Mouse (Mus musculus) embryonic facial prominence, embryonic 15.5 days (tissue): ENCODE data around the gene Sorcs1. TPM values are rescaled to one million over a fixed set of nuclear protein-coding genes. Genes with fewer than 3 reads are reported as not detected.

Experiments used
- ATAC-seq: fragments of 200-750 bp; cut with Nextera tagmentation; 2 replicates; pipeline ENCODE4 v1.8.0; 2017; ENCODE audit warnings: low read depth, moderate TSS enrichment; ENCODE audit not compliant: insufficient number of reproducible peaks, low FRiP score, low TSS enrichment
- H3K27ac ChIP-seq: fragments of 300-500 bp; sonication (generic); replicated peaks from 2 replicates; pipeline ENCODE4 v1.5.1; 2015; ENCODE audit warnings: mild to moderate bottlenecking, inconsistent platforms
- H3K27me3 ChIP-seq: fragments of 300-500 bp; sonication (generic); 2 replicates; pipeline ENCODE4 v1.6.1; 2015; ENCODE audit warnings: inconsistent platforms
- H3K36me3 ChIP-seq: fragments of 300-500 bp; sonication (generic); 2 replicates; pipeline ENCODE4 v1.6.1; 2015; ENCODE audit warnings: mild to moderate bottlenecking, inconsistent platforms
- H3K4me1 ChIP-seq: fragments of 300-500 bp; sonication (generic); 2 replicates; pipeline ENCODE4 v1.6.1; 2015; ENCODE audit warnings: inconsistent platforms
- H3K4me2 ChIP-seq: fragments of 300-500 bp; sonication (generic); replicated peaks from 2 replicates; pipeline ENCODE4 v1.6.1; 2015; ENCODE audit warnings: mild to moderate bottlenecking, inconsistent platforms
- H3K4me3 ChIP-seq: fragments of 300-500 bp; sonication (generic); replicated peaks from 2 replicates; pipeline ENCODE4 v1.5.1; 2015; ENCODE audit warnings: mild to moderate bottlenecking, inconsistent platforms
- H3K9ac ChIP-seq: fragments of 300-500 bp; sonication (generic); 2 replicates; pipeline ENCODE4 v1.6.1; 2015; ENCODE audit warnings: inconsistent platforms
- H3K9me3 ChIP-seq: fragments of 300-500 bp; sonication (generic); replicated peaks from 2 replicates; pipeline ENCODE4 v1.6.1; 2016; ENCODE audit warnings: inconsistent platforms
- WGBS: fragments of 180-500 bp; shearing (Covaris S2); methylation state at CpG from one replicate; pipeline ENCODE4 v1.1.7; 2015; 5-methylcytosine and 5-hydroxymethylcytosine counted together
- polyA plus RNA-seq: library from polyadenylated mRNA; unstranded; fragments of >200 nt; fragmentation: Nextera tagmentation; extraction: Ambion mirVana; gene quantifications from 2 replicates; pipeline ENCODE4 v1.2.1, GENCODE M21; 2015

Gene Sorcs1
- polyA plus RNA-seq, 1 experiment from 2014 or later = 2.7 TPM

DNA sequence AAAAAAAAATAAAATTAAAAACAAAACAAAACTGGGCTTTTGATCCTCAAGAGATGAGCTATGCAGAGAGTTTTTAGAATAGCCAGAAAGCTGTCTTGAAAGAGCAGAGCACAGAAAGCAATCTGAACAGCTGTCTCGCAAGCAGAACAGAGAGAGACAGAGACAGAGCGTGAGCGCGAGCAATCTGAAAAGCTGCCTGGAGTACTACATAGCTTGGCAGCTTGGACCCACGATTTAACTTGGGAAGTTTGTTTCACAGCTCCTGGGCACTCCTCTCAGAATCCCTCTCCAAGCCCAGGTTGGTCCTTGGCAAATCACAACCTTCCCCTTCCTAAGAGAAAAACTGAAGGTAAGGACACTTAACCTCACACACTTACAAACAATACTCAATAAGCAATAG lies 192.1 kb downstream of the Sorcs1 start:
- H3K9me3 ChIP-seq = no peaks in the 10 kb centered on the region
- ATAC-seq = no peak
- H3K36me3 ChIP-seq = no peaks in the 10 kb centered on the region
- H3K4me2 ChIP-seq = no peak overlapping the region
- no peak overlapping the region for H3K4me3 ChIP-seq
- 90% methylated on average over 5 of the region's 5 CpGs for WGBS
- no peak overlapping the region for H3K27ac ChIP-seq
- no peak overlapping the region for H3K9ac ChIP-seq
- no peaks in the 10 kb centered on the region for H3K27me3 ChIP-seq
- H3K4me1 ChIP-seq = no peaks in the 10 kb centered on the region

DNA sequence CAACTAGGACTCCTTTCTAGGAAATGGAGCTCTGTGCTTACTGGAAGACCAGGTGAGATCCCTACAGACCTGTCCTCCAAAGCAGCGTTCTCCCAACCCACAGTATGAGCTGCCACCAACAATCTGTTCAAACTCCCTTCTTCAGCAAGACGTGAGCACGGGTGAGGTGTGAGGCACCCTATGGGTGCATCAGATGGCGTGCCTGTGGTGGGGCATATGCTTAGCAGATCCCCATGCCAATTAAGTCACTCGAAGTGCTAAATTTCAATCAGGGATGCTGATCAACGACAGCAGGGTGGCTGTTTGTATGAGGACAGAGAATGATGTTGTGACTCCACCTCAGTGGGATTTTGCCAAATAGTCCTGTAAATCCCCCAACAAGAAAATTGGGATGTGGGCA lies 201.7 kb downstream of the Sorcs1 start:
- Histone ChIP-seq H3K4me3 (no peak overlapping the region), H3K9me3 (no peaks in the 10 kb centered on the region)
- WGBS = 81% methylated on average over 6 of the region's 6 CpGs

DNA sequence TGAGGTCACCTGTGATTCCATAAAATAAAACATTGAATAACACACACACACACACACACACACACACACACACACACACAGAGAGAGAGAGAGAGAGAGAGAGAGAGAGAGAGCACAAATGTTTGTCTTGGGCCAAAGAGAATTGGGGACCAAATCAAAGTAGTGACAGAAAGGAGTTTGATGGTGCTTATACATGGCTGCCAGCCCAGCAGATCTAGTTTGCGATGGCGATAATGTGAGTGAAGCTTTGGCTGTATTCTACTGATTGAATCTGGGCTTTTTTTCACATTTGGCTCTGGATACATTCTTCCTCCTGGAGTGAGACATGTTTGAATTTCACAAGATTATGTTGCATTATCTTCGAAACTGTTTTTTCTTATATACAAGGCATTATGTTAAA lies 209.9 kb downstream of the Sorcs1 start:
- Histone ChIP-seq H3K4me2 (no peak overlapping the region), H3K9me3 (no peaks in the 10 kb centered on the region), H3K36me3 (no peaks in the 10 kb centered on the region), H3K4me1 (no peaks in the 10 kb centered on the region), H3K27me3 (no peaks in the 10 kb centered on the region), H3K27ac (no peak overlapping the region), H3K9ac (no peak overlapping the region), H3K4me3 (no peak overlapping the region)
- no peak for ATAC-seq
- 90% methylated on average over 3 of the region's 3 CpGs for WGBS

More for the DNA sequence above, 201.7 kb downstream of the Sorcs1 start:
- no peak overlapping the region for H3K9ac ChIP-seq
- H3K4me2 ChIP-seq = no peak overlapping the region
- no peaks in the 10 kb centered on the region for H3K4me1 ChIP-seq
- ATAC-seq = no peak
- H3K27me3 ChIP-seq = no peaks in the 10 kb centered on the region
- no peaks in the 10 kb centered on the region for H3K36me3 ChIP-seq
- H3K27ac ChIP-seq = no peak overlapping the region

DNA sequence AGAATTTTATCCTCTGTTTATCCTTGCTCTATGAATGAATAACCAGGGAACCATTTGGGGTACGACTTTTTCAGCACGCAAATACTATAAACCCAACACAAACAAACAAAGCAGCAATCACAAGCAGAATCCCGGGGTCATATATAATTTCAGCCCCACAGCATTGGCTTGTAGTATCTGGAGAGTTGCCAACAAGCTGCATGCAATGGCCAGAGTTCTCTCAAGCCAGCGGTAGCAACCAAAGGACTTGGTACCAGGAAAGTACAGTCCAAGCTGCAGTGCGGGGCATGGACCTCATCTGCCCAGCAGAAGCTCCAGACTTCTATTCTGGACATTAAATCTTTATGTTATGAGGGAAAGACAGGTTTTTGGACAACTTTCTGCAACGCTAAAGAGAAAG lies 213.6 kb downstream of the Sorcs1 start:
- no peak for ATAC-seq
- H3K4me1 ChIP-seq = no peaks in the 10 kb centered on the region
- 70% methylated on average over 6 of the region's 6 CpGs for WGBS
- no peaks in the 10 kb centered on the region for H3K9me3 ChIP-seq
- no peak overlapping the region for H3K4me3 ChIP-seq
- no peaks in the 10 kb centered on the region for H3K36me3 ChIP-seq
- no peak overlapping the region for H3K9ac ChIP-seq
- H3K4me2 ChIP-seq = no peak overlapping the region
- no peak overlapping the region for H3K27ac ChIP-seq
- H3K27me3 ChIP-seq = no peaks in the 10 kb centered on the region

DNA sequence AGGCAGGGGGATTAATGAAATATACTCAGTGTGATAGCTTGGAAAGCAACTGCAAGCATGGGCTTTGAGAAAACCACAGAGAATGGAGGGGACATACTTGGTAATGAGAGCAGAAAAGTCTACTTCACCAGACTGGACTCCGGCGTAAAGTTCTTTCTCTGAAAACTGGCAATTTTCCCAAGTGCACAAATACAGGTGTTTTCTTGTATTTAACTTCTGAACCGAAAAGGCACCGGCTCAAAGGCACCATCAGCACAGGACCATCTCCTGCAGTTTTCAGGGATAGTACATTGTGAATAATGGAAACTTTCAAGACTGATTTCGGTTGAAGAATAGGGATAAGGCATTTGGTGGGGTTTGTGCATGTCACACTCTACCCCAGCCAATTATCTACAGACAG lies 219.9 kb downstream of the Sorcs1 start:
- Histone ChIP-seq H3K4me3 (no peak overlapping the region), H3K9me3 (no peaks in the 10 kb centered on the region), H3K27me3 (no peaks in the 10 kb centered on the region), H3K36me3 (no peaks in the 10 kb centered on the region), H3K4me2 (no peak overlapping the region), H3K4me1 (no peaks in the 10 kb centered on the region), H3K9ac (no peak overlapping the region), H3K27ac (no peak overlapping the region)
- WGBS = 86% methylated on average over 5 of the region's 5 CpGs
- ATAC-seq = no peak

DNA sequence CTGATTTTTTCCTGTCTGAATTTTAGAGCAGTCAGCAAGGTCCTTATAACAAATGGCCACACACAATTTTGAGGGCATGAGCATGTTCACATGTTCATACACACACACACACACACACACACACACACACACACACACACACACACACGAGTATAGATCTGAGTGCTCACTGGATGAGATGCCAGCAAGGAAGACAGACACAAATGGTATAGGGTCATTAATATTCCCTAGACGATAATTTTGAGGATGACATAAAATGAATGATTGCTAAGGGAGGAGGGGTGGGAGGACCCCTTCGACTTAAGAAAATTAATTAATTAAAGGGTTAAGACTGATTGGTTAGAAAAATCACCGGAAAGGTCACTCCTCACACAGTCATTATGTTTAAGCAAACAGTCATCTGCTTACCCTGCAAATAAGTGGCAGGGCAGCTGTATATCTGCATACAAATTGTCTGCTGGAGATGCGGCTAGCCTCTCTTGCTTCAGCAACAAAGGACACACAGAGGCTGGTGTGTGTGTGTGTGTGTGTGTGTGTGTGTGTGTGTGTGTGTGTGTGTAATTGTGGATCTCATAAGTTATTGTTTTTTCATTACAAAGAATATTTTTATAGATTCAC lies 221.1 kb downstream of the Sorcs1 start:
- Histone ChIP-seq H3K36me3 (no peaks in the 10 kb centered on the region), H3K4me3 (no peak overlapping the region), H3K27ac (no peak overlapping the region), H3K4me1 (no peaks in the 10 kb centered on the region), H3K4me2 (no peak overlapping the region), H3K9ac (no peak overlapping the region), H3K9me3 (no peaks in the 10 kb centered on the region), H3K27me3 (no peaks in the 10 kb centered on the region)
- ATAC-seq = no peak
- 60% methylated on average over 5 of the region's 5 CpGs for WGBS

DNA sequence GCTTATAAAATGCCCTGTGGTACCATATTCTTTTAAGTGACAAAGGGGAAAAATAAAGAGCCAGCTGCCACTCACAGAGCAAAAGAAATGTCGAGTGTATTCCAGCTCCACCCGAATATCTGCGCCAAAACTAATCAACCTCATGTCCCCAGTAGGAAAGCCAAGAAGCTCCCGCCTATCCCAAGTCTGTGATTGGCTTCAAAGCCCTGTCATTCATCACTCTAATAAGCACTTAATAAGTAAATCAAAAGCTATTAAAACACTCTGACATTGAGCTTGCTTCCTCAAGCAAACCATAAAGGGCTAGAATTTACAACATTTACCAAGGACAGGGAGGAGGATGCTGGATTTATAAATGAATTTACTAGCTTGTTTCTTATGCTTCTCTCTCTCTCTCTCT lies 237.3 kb downstream of the Sorcs1 start:
- Histone ChIP-seq H3K36me3 (no peaks in the 10 kb centered on the region), H3K27ac (no peak overlapping the region), H3K9me3 (no peaks in the 10 kb centered on the region), H3K27me3 (no peaks in the 10 kb centered on the region), H3K4me2 (no peak overlapping the region), H3K9ac (no peak overlapping the region), H3K4me3 (no peak overlapping the region), H3K4me1 (0 out of 2 replicates have a peak, but pooled peaks cover 5% of the 10 kb centered on the region)
- no peak for ATAC-seq
- WGBS = 20% methylated on average over 4 of the region's 4 CpGs

DNA sequence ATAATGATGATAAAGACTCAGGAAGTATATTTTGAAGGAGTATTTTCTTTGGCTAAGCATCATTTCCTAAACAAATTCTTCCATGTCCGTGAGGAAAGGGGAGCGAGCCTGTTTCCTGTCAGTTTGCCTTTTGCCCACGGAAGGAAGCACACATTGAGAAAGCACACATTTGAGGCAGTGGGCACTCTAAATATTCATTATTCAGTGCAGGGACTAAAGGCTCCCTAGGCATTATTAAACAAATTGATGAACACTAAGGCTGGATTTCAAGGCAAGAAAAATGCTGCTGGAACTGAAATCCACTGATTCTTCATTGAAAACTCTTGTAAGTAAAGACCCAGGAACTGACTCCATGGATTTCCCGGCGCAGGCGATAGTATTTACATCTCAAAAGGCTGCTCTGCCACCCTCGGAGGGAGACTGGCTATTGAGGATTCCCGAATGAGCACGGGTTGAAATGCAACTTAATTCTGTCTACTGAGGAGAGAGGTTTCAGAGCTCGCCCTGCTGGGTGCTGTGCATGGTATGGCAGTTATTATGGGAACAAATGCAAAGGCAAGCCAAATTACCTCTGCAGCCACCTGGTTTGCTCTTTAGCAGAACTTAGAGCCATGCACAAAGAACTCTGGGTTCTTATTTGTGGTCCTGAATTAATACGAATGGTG lies 238.1 kb downstream of the Sorcs1 start:
- Histone ChIP-seq H3K9ac (no peak overlapping the region), H3K9me3 (no peaks in the 10 kb centered on the region), H3K4me2 (peak overlapping the region; percentile 24), H3K36me3 (no peaks in the 10 kb centered on the region), H3K27ac (no peak overlapping the region), H3K4me1 (0 out of 2 replicates have a peak, but pooled peaks cover 5% of the 10 kb centered on the region), H3K27me3 (no peaks in the 10 kb centered on the region), H3K4me3 (no peak overlapping the region)
- 4% methylated on average over 11 of the region's 11 CpGs for WGBS
- no peak for ATAC-seq

DNA sequence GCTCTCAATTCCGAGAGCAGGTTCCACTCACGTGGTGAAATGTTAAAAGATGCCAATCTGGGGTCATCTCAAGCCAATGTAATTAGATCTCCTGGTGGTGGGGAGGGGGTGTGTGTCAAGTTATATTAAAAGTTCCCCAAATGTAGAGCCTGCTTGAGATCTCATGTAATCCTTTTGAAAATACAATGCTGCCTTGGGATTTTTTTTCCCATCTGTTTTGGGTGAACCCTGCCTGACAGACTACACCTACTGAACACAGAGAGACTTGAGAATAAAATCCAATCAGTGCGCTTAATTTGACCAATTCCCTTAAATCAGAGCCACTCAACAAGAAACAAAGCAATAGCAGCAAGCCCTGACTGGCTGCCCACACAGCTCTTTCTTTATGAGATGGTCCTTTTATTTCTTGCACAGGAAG lies 239.0 kb downstream of the Sorcs1 start:
- ATAC-seq = no peak
- H3K4me2 ChIP-seq = no peak overlapping the region
- no peak overlapping the region for H3K4me3 ChIP-seq
- H3K9ac ChIP-seq = no peak overlapping the region
- no peaks in the 10 kb centered on the region for H3K36me3 ChIP-seq
- WGBS = 11% methylated on average over 3 of the region's 3 CpGs
- H3K27me3 ChIP-seq = no peaks in the 10 kb centered on the region
- H3K27ac ChIP-seq = no peak overlapping the region
- no peaks in the 10 kb centered on the region for H3K9me3 ChIP-seq
- H3K4me1 ChIP-seq = 0 out of 2 replicates have a peak, but pooled peaks cover 5% of the 10 kb centered on the region

DNA sequence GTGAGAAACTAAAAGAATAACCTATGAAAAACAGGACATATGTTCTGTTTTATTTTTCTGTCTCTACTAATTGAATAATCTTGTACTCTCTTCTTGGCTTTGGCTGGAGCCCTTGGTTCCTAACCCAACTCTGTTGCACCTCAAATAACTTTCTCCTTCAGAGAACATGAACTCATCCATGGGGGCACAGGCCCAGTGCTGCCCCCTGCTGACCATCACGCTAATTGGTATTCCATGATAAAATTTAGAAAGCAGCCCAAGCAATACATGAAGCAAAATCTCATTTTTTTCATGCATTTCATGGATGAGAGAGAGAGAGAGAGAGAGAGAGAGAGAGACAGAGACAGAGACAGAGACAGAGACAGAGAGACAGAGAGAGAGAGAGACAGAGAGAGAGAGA lies 255.5 kb downstream of the Sorcs1 start:
- H3K4me3 ChIP-seq = no peak overlapping the region
- H3K36me3 ChIP-seq = no peaks in the 10 kb centered on the region
- no peaks in the 10 kb centered on the region for H3K27me3 ChIP-seq
- H3K4me1 ChIP-seq = no peaks in the 10 kb centered on the region
- ATAC-seq = no peak
- no peak overlapping the region for H3K27ac ChIP-seq
- WGBS = 63% methylated on average over 1 of the region's 1 CpGs
- no peak overlapping the region for H3K4me2 ChIP-seq
- no peaks in the 10 kb centered on the region for H3K9me3 ChIP-seq
- no peak overlapping the region for H3K9ac ChIP-seq

DNA sequence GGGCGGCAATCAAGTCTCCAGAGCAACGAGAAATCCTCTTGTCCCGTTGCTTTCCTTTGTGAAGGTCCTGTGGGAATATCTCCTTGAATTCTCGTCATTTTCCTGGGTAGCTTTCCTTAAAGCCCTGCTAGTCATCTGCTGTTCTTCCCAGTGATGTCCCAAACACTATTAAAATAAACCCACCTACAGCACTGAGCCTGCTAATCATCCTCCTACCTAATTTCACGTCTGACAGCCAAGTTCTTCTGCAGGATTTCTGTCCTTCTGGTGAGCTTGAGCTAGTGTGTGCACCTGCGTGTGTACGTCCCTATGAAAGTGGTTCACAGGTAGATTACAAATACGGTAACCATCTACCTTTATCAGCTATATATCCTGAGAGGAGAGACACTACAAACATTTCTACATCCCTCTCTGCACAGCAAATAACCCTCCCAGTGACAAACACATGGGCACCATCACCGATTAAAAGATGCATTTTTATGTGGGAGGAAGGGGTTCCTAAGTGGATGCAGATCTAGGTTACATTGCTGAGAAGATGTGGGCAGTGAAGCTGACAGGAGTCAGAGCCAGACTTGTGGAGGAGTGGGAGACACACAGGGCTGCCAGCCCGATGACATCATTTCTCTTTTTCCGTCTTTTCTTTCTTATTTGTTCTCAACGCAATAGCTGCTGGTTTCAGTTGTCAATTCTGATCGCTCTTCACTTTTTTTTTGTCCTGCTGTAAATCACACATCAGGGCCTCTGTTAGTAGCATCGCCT lies 259.3 kb downstream of the Sorcs1 start:
- Histone ChIP-seq H3K4me2 (no peak overlapping the region), H3K27me3 (no peaks in the 10 kb centered on the region), H3K4me1 (no peaks in the 10 kb centered on the region), H3K9ac (no peak overlapping the region), H3K27ac (no peak overlapping the region), H3K36me3 (no peaks in the 10 kb centered on the region), H3K9me3 (no peaks in the 10 kb centered on the region), H3K4me3 (no peak overlapping the region)
- 53% methylated on average over 14 of the region's 14 CpGs for WGBS
- ATAC-seq = no peak
